Mouse (Mus musculus) ES-Bruce4 (cell line): ENCODE results near the gene Pi16. TPM values are rescaled to one million over a fixed set of nuclear protein-coding genes. Genes with fewer than 3 reads are reported as not detected.

ENCODE experiments used
- H3K27ac ChIP-seq: 2 replicates; pipeline ENCODE4 v1.5.1; 2012; ENCODE audit warnings: low read length, inconsistent platforms; ENCODE audit not compliant: insufficient read depth
- H3K27me3 ChIP-seq: 2 replicates; pipeline ENCODE4 v1.6.1; 2012; ENCODE audit warnings: mild to moderate bottlenecking, low read length, inconsistent platforms; ENCODE audit not compliant: control insufficient read depth, poor library complexity, insufficient read depth, severe bottlenecking
- H3K36me3 ChIP-seq: 2 replicates; pipeline ENCODE4 v1.6.1; 2012; ENCODE audit warnings: inconsistent platforms, mild to moderate bottlenecking, low read length, moderate library complexity; ENCODE audit not compliant: control insufficient read depth, poor library complexity, insufficient read depth, severe bottlenecking
- H3K4me1 ChIP-seq: one replicate; pipeline ENCODE4 v1.8.1; 2011; ENCODE audit warnings: low read length; ENCODE audit not compliant: control insufficient read depth, insufficient read depth
- H3K4me3 ChIP-seq: 2 replicates; pipeline ENCODE4 v1.5.1; 2011; ENCODE audit warnings: low read depth, mild to moderate bottlenecking, low read length
- H3K9ac ChIP-seq: 2 replicates; pipeline ENCODE4 v1.6.1; 2012; ENCODE audit warnings: low read depth, mild to moderate bottlenecking, inconsistent platforms; ENCODE audit not compliant: poor library complexity, severe bottlenecking
- H3K9me3 ChIP-seq: replicated peaks from 2 replicates; pipeline ENCODE4 v1.6.1; 2012; ENCODE audit warnings: mild to moderate bottlenecking, low read length, inconsistent platforms; ENCODE audit not compliant: control insufficient read depth, poor library complexity, insufficient read depth, severe bottlenecking
- CTCF ChIP-seq: IDR thresholded peaks from one replicate; pipeline ENCODE4 v1.8.1; 2011; ENCODE audit warnings: low read depth, low read length
- EP300 ChIP-seq: IDR thresholded peaks from 2 replicates; pipeline ENCODE4 v1.6.1; 2011; ENCODE audit warnings: low read depth, low read length; ENCODE audit not compliant: insufficient read depth
- POLR2A ChIP-seq: IDR thresholded peaks from one replicate; pipeline ENCODE4 v1.8.1; 2011; ENCODE audit warnings: low read length; ENCODE audit not compliant: insufficient read depth
- polyA plus RNA-seq: library from polyadenylated mRNA; stranded (reverse); fragments of >200 nt; gene quantifications from 2 replicates; pipeline ENCODE4 v1.2.4, GENCODE M21; 2011; ENCODE audit warnings: low read depth; ENCODE audit not compliant: missing spikeins, insufficient read depth, insufficient read length

Gene Pi16
- polyA plus RNA-seq, 1 experiment, result 0.39 TPM

- H3K9ac ChIP-seq, result no peak overlapping the region
- no peaks in the 10 kb centered on the region for H3K27me3 ChIP-seq
- no peak for TF ChIP-seq EP300
- TF ChIP-seq POLR2A, result no peak
- no peak overlapping the region for H3K27ac ChIP-seq
- H3K4me3 ChIP-seq, result no peak overlapping the region
- H3K9me3 ChIP-seq, result no peaks in the 10 kb centered on the region
- no peaks in the 10 kb centered on the region for H3K36me3 ChIP-seq
- no peaks in the 10 kb centered on the region for H3K4me1 ChIP-seq
Observed at GRCm38 (mm10) chr17:29305871-29306270, 11.6 kb upstream of the Pi16 start.

DNA sequence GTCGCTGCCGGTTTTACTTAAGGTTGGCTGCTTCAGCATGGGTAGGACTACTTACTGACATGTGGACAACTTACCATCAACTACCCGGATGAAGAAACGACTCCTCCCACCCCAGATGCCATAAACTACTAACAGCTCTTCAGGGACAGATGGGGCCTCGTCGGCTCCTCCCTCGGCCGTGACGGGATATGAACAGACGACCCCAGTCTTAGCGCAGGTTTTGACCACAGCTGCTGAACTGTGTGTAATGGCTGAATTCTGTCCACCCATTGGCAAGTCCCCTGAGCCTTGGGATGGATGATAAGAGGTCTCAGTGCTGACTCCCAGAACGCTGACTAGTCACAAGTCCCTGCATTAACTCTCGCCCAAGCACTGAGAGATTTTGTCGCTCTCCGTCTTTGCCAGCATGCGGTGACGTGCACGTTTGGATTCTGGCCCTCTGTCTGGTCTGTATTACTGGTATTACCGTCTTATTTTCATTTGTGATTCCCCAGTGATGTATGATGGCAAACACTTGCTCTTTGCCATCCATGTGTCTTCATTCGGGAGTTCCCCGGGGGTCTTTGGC lies 7.3 kb upstream of the Pi16 start:
- Histone ChIP-seq H3K4me3 (no peak overlapping the region), H3K4me1 (no peaks in the 10 kb centered on the region), H3K27ac (no peak overlapping the region), H3K36me3 (no peaks in the 10 kb centered on the region), H3K9me3 (no peaks in the 10 kb centered on the region), H3K27me3 (no peaks in the 10 kb centered on the region), H3K9ac (no peak overlapping the region)
- TF ChIP-seq CTCF, result no peak
- no peak for TF ChIP-seq POLR2A
- no peak for TF ChIP-seq EP300

DNA sequence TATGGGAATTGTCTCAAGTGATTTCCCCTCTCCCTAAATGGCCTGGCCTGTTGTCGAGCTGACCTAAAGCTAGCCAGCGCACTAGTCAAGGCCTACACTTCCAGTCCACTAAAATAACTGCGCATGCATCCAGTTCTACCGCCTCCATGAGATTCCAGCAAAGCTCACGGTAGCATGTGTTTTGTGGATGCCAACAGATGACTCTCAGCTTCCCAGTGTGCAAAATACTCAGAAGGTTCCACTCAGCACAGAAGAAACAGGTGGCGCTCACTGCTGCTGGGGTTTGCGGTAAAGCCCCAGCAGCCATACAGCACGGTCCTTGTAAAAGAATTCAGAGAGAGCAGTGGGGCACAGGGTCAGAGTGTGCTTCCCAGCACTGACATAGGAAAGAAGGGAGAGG lies 5.9 kb upstream of the Pi16 start:
- no peaks in the 10 kb centered on the region for H3K36me3 ChIP-seq
- no peak overlapping the region for H3K4me3 ChIP-seq
- TF ChIP-seq CTCF (no peak), EP300 (no peak), POLR2A (no peak)
- no peaks in the 10 kb centered on the region for H3K9me3 ChIP-seq
- H3K27ac ChIP-seq, result no peak overlapping the region
- no peaks in the 10 kb centered on the region for H3K4me1 ChIP-seq
- no peaks in the 10 kb centered on the region for H3K27me3 ChIP-seq
- no peak overlapping the region for H3K9ac ChIP-seq

DNA sequence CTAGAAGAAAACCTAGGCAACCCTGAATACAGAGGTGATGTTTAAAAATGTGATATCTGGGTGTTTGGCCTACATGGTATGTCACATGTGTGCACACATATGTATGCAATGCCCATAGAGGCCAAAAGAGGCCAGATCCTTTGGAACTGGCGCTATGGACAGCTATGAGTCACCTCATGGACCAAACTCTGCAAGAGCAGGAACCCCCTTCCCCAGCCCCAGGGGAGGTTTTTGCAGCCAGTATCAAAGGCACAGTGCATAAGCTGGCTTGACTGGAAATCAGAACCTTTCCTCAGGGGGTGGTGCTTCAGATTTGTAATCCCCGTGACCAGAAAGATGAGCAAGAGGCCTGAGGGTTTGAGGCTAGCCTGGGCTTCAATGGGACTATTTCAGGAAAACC lies 5.4 kb upstream of the Pi16 start:
- Histone ChIP-seq H3K4me3 (no peak overlapping the region), H3K9ac (no peak overlapping the region), H3K27me3 (no peaks in the 10 kb centered on the region), H3K4me1 (no peaks in the 10 kb centered on the region), H3K27ac (no peak overlapping the region), H3K36me3 (no peaks in the 10 kb centered on the region), H3K9me3 (no peaks in the 10 kb centered on the region)
- TF ChIP-seq CTCF (no peak), EP300 (no peak), POLR2A (no peak)

DNA sequence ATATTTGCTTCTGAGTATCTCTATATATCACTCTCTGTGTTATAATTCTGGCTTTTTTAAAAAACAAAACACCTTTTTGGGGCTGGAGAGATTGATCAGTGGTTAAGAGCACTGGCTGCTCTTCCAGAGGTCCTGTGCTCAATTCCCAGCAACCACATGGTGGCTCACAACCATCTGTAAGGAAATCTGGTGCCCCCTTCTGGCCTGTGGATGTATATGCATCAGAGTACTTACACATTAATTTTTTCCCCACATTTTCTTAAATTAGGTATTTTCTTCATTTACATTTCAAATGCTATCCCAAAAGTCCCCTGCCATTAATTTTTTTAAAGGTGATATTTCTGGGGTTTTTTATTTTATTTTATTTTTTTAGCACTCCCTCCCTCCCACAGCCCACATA lies 4.2 kb upstream of the Pi16 start:
- no peaks in the 10 kb centered on the region for H3K9me3 ChIP-seq
- H3K36me3 ChIP-seq, result no peaks in the 10 kb centered on the region

DNA sequence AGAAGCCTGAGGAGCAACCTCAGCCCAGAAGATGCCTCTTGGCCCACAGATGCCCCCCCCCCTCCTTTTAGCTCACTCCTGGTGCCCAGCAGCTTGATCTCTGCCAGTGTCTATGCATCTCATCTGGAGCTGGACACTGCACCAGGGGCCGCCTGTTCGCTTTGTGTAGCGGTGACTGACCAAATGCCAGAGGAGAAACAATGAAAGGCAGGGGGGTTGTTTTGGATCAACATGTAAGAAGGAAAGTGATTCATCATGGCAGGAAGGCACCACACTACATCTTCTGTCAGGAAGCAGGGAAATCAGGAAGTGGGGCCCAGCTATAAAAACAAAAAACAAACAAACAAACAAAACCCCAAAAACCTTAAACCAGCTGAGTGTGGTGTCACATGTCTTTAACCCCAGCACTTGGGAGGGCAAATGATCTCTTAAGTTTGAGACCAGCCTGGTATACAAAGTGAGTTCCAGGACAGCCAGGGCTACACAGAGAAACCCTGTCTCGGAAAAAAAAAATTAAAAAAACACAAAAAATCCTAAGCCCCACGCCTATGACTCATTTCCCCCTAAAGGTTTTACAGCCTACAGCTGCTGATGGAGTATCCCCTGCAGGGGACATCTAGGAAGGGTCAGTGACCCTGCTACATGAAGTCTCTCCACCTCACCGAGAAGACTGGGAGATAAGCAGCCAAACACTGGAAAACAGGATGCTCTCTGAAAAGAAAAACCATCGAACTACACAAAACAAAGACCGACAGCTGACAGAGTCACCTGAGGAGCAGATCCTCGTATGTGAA lies 1.6 kb upstream of the Pi16 start:
- no peaks in the 10 kb centered on the region for H3K36me3 ChIP-seq
- TF ChIP-seq EP300 (no peak), CTCF (no peak), POLR2A (no peak)
- H3K9me3 ChIP-seq, result no peaks in the 10 kb centered on the region
- no peaks in the 10 kb centered on the region for H3K4me1 ChIP-seq
- H3K27ac ChIP-seq, result no peak overlapping the region
- H3K4me3 ChIP-seq, result no peak overlapping the region
- H3K27me3 ChIP-seq, result no peaks in the 10 kb centered on the region
- H3K9ac ChIP-seq, result no peak overlapping the region

More for the DNA sequence above, 4.2 kb upstream of the Pi16 start:
- Histone ChIP-seq H3K27ac (no peak overlapping the region), H3K9ac (no peak overlapping the region), H3K4me1 (no peaks in the 10 kb centered on the region), H3K27me3 (no peaks in the 10 kb centered on the region), H3K4me3 (no peak overlapping the region)
- TF ChIP-seq POLR2A (no peak), CTCF (peak; percentile 43), EP300 (no peak)
